Mouse (Mus musculus) G1E (cell line): ENCODE data around the gene Ubap2l. TPM values are rescaled to one million over a fixed set of nuclear protein-coding genes. Genes with fewer than 3 reads are reported as not detected.
A peak's percentile ranks its signal among the peaks of the same experiment; 100 is the strongest.

Experiments
- ATAC-seq: 2 replicates; pipeline ENCODE4 v1.8.0; 2016; ENCODE audit warnings: mild to moderate bottlenecking; ENCODE audit not compliant: insufficient number of reproducible peaks, poor library complexity, low FRiP score, severe bottlenecking; ENCODE audit errors: extremely low read depth
- DNase-seq: peaks from one replicate; pipeline ENCODE4 v3.0.0; 2012; ENCODE audit warnings: low spot score
- H3K27me3 ChIP-seq: 2 replicates; pipeline ENCODE4 v1.6.1; 2012; ENCODE audit warnings: mild to moderate bottlenecking, low read length, inconsistent platforms; ENCODE audit not compliant: insufficient read depth
- H3K36me3 ChIP-seq: replicated peaks from 2 replicates; pipeline ENCODE3; 2012; ENCODE audit warnings: mild to moderate bottlenecking, inconsistent platforms
- H3K4me1 ChIP-seq: 2 replicates; pipeline ENCODE4 v1.6.1; 2012; ENCODE audit warnings: low read depth, low read length, inconsistent platforms, mixed read lengths; ENCODE audit not compliant: insufficient read depth
- H3K4me3 ChIP-seq: 2 replicates; pipeline ENCODE4 v1.5.1; 2012; ENCODE audit warnings: low read depth, mild to moderate bottlenecking, inconsistent platforms, low read length, moderate library complexity, mixed read lengths
- H3K9me3 ChIP-seq: replicated peaks from 2 replicates; pipeline ENCODE4 v1.6.1; 2012; ENCODE audit warnings: inconsistent platforms
- CTCF ChIP-seq: IDR thresholded peaks from 2 replicates; pipeline ENCODE4 v1.5.1; 2012; ENCODE audit warnings: low read depth, low read length, inconsistent platforms, mixed read lengths
- GATA1 ChIP-seq: IDR thresholded peaks from 2 replicates; pipeline ENCODE4 v1.6.1; 2012; ENCODE audit warnings: borderline replicate concordance, low read length, inconsistent platforms, mixed read lengths
- GATA2 ChIP-seq: IDR thresholded peaks from 2 replicates; pipeline ENCODE4 v1.6.1; 2012; ENCODE audit warnings: low read depth, low read length, inconsistent platforms, borderline replicate concordance
- POLR2AphosphoS5 ChIP-seq: IDR thresholded peaks from 2 replicates; pipeline ENCODE4 v1.6.1; 2012; ENCODE audit warnings: low read depth, low read length, inconsistent platforms; ENCODE audit not compliant: insufficient replicate concordance
- TAL1 ChIP-seq: conservative IDR thresholded peaks from 2 replicates; pipeline ENCODE4 v1.6.1; 2012; ENCODE audit warnings: low read depth, low read length, inconsistent platforms, mixed read lengths
- polyA plus RNA-seq: library from polyadenylated mRNA; stranded (reverse); fragments of >175 nt; gene quantifications from 2 replicates; pipeline ENCODE4 v1.2.3, GENCODE M21; 2012
- total RNA-seq, 2 experiments: library from RNA; stranded (forward) in 1 of 2; stranded (reverse) in 1 of 2; fragments of 200-1000 nt in 1 of 2; fragments of >200 nt in 1 of 2; fragmentation: Nextera tagmentation in 1 of 2; gene quantifications; 2 replicates each; pipeline ENCODE4 v1.2.3; 2014 to 2017

Ubap2l gene
- total and polyA plus RNA-seq, 3 experiments, result 145 to 353 (median 193) TPM

DNA sequence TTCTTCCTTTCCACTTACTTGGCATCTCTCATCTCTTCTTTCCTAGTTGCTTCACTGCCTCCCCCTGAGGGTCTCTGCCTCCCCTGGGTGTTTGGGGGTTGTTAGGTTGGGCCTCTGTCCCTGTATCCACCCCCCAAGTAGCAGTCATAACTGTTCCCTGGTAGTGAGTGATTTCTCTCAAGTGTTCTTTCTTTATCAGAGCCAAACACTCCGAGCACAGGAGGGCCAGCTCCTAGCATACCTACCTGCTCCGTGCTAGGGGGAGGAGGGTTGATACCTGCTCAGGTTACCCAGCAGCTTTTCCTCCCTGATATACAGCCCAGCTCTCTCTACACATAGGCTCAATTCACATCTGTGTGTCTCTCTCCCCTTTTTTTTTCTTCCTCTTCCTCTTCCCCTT, 36.2 kb upstream of the Ubap2l start:
- peaks cover 98% of the 10 kb centered on the region for H3K36me3 ChIP-seq
- H3K9me3 ChIP-seq, result no peaks in the 10 kb centered on the region
- H3K4me1 ChIP-seq, result peaks cover 47% of the 10 kb centered on the region
- TF ChIP-seq CTCF, result no peak
- no peak for TF ChIP-seq GATA2
- TF ChIP-seq GATA1, result no peak
- TF ChIP-seq TAL1, result no peak
- no peak for TF ChIP-seq POLR2AphosphoS5
- ATAC-seq, result no peak
- H3K4me3 ChIP-seq, result no peak overlapping the region
- H3K27me3 ChIP-seq, result no peaks in the 10 kb centered on the region
- no peak for DNase-seq

DNA sequence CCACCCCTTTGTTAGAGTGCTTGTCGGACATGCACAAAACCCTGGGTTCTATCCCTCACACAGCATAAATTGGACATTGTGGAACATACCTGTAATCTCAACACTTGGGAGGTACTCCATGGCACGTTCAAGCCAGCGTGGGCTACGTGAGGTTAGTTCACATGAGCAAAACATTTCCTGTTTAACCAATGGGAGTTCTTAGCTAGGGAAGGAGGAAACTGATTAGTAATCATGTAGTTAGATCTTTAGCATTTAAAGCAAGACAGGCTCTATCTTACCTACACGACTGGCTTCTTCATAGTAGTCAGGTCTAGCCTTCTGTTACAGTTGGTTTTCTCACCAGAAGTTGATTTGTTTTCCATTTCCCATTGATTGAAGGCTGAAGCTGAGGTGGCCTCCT, 33.6 kb upstream of the Ubap2l start:
- TF ChIP-seq CTCF (no peak), GATA2 (no peak), TAL1 (no peak), POLR2AphosphoS5 (no peak), GATA1 (no peak)

DNA sequence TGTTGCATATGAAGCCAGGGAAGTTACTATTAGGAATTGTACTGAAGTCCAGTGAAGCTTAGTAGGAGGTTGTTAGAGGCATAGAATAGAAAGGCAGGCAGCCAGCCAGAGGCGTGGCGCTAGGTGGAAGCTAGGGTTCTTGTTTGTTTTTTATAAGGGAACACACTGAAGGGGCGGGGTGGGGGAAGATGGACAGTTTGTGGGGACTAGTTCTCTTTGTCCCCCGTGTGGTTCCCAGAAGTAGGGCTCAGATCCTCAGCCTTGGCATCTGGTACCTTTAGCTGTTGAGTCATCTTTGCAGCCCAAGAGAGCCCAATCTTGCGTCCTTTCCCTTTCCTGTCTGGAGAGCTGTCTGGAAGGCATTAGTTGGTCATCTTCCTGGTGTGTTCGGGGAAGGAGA, 32.9 kb upstream of the Ubap2l start:
- TF ChIP-seq TAL1 (no peak), POLR2AphosphoS5 (no peak), CTCF (no peak), GATA1 (no peak), GATA2 (no peak)
- Histone ChIP-seq H3K4me1 (peaks cover 62% of the 10 kb centered on the region), H3K9me3 (no peaks in the 10 kb centered on the region), H3K36me3 (peaks cover 80% of the 10 kb centered on the region), H3K27me3 (no peaks in the 10 kb centered on the region), H3K4me3 (peak overlapping the region; percentile 21; the same call in 1 of the 2 replicates)
- ATAC-seq (no peak), DNase-seq (no peak)

More for the DNA sequence above, 33.6 kb upstream of the Ubap2l start:
- H3K9me3 ChIP-seq, result no peaks in the 10 kb centered on the region
- no peaks in the 10 kb centered on the region for H3K27me3 ChIP-seq
- H3K36me3 ChIP-seq, result peaks cover 88% of the 10 kb centered on the region
- H3K4me1 ChIP-seq, result peaks cover 63% of the 10 kb centered on the region
- H3K4me3 ChIP-seq, result no peak overlapping the region; the same call in 1 of the 2 replicates
- ATAC-seq, result peak; percentile 50
- DNase-seq, result no peak

DNA sequence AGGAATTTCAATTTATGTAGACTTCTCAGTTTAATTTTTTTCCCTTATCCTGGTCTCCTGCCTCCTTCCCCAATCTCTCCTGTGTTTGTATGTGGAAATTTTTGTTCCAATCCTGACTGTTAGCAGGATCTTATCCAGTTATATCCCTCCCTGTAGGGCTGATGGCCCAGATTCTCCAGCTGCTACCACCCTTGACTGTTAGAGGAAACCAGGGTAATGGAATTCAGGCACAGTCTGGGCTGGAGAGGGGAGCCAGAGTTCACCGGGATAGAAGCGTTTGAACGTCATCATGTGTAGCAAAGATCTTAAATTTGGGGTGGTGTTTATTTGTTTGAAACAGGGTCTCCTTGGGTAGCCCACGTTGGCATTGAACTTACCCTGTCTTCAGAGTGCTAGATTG, 32.4 kb upstream of the Ubap2l start:
- H3K4me1 ChIP-seq, result peaks cover 63% of the 10 kb centered on the region

DNA sequence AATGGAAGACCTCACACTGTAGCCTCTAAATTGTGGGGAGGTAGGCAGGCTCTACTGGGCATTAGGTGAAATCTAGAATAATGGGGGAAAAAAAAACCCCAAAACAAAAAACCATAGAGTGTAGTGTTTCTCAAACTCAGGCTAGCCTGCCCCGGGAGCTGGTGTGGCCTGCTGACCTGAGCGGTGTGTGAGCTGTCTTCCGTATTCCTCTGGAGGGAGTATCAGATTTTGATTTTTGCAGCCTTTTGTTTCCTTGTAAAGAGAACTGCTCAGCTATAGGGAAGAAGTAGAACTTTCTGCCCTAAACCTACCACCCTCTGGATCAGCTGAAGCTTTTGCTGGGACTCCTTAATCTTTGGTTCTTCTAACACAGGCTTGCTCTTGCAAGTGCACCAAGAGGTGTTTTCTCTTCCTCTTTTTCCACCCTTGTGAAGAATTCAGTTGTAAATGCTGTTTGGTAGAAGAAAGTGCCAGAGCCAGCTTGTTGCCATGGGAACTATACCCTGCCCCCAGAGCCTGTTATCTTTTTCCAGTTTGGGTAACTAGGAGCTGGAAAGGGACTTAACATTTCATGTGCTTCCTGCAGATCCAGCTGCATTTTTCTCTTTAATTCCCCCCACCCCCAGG, 31.4 kb upstream of the Ubap2l start:
- DNase-seq, result no peak
- ATAC-seq, result no peak
- H3K27me3 ChIP-seq, result no peaks in the 10 kb centered on the region
- peak overlapping the region; percentile 42; the same call in 1 of the 2 replicates for H3K4me3 ChIP-seq
- TF ChIP-seq GATA1 (no peak), POLR2AphosphoS5 (no peak), TAL1 (no peak), GATA2 (no peak), CTCF (no peak)
- no peaks in the 10 kb centered on the region for H3K9me3 ChIP-seq
- peaks cover 65% of the 10 kb centered on the region for H3K36me3 ChIP-seq
- peaks cover 67% of the 10 kb centered on the region for H3K4me1 ChIP-seq

More for the DNA sequence above, 32.4 kb upstream of the Ubap2l start:
- Histone ChIP-seq H3K9me3 (no peaks in the 10 kb centered on the region), H3K27me3 (no peaks in the 10 kb centered on the region), H3K4me3 (peak overlapping the region; percentile 21; the same call in 1 of the 2 replicates), H3K36me3 (peaks cover 75% of the 10 kb centered on the region)
- no peak for TF ChIP-seq GATA2
- TF ChIP-seq POLR2AphosphoS5, result no peak
- TF ChIP-seq TAL1, result no peak
- DNase-seq (no peak), ATAC-seq (no peak)

DNA sequence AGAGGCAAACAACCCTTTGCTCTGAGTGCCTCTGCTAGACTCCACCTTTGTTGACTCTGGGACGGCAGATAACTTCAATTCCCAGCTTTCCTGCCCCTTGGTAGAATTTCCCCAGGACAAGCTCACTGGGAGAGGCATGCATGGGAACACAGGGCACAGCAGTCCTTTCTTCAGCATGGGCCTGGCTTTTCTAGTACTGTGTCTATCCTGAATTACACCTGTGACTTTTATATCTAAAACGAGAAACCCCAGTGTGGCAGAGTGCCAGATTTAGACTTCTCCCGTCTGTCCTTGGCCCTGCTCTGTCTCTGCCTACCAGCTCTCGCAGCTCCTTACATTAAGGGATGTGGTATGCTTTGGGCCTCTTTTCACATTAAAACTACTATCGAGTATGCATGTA, 30.6 kb upstream of the Ubap2l start:
- H3K4me3 ChIP-seq, result peak overlapping the region; percentile 42; the same call in 1 of the 2 replicates
- no peaks in the 10 kb centered on the region for H3K9me3 ChIP-seq
- no peaks in the 10 kb centered on the region for H3K27me3 ChIP-seq
- no peak for DNase-seq
- peaks cover 71% of the 10 kb centered on the region for H3K4me1 ChIP-seq
- H3K36me3 ChIP-seq, result peaks cover 58% of the 10 kb centered on the region
- ATAC-seq, result no peak
- TF ChIP-seq GATA1, result no peak
- no peak for TF ChIP-seq GATA2
- no peak for TF ChIP-seq CTCF
- TF ChIP-seq POLR2AphosphoS5, result no peak
- TF ChIP-seq TAL1, result no peak
